Mouse (Mus musculus): ENCODE results near the gene Mark3.

- TF ChIP-seq ZC3H11A (IDR thresholded peaks at IDR 0.05; ENCODE audit: borderline replicate concordance, low read depth, low read length) (no peak), HCFC1 (IDR thresholded peaks at IDR 0.05; ENCODE audit: borderline replicate concordance, insufficient read depth, low read length) (no peak), ZNF384 (IDR thresholded peaks at IDR 0.05; ENCODE audit: low read depth, low read length) (no peak)
These were observed 40.3 kb downstream of the Mark3 start for GRCm38 (mm10) chr12:111614475-111615141.
